Mouse (Mus musculus) hindbrain, embryonic 11.5 days (tissue): ENCODE data around the gene Psmg1. TPM values are rescaled to one million over a fixed set of nuclear protein-coding genes. Genes with fewer than 3 reads are reported as not detected.

Experiments used
- polyA plus RNA-seq: library from polyadenylated mRNA; unstranded; fragments of >200 nt; fragmentation: Nextera tagmentation; extraction: Ambion mirVana; gene quantifications from 2 replicates; pipeline ENCODE4 v1.2.1, GENCODE M21; 2014

Psmg1 gene
- polyA plus RNA-seq, 1 experiment from 2014 or later, result 90.0 TPM

Other genes with a start within 250 kb of the Psmg1 start
- gene Brwd1, start 91.6 kb upstream of the Psmg1 start, polyA plus RNA-seq, result 224 and 240 TPM in 2 replicates
- 793 and 800 TPM in 2 replicates for gene Hmgn1, start 136.8 kb upstream of the Psmg1 start, polyA plus RNA-seq
- 121 and 128 TPM in 2 replicates for gene Wrb, start 154.4 kb upstream of the Psmg1 start, polyA plus RNA-seq
- 1.3 and 1.4 TPM in 2 replicates for gene Lca5l, start 201.3 kb upstream of the Psmg1 start, polyA plus RNA-seq
- 2.7 and 3.2 TPM in 2 replicates for gene Sh3bgr, start 209.5 kb upstream of the Psmg1 start, polyA plus RNA-seq
- gene B3galt5, start 244.8 kb upstream of the Psmg1 start, polyA plus RNA-seq, result 1.0 TPM in 2 replicates